Mouse (Mus musculus) embryonic facial prominence, embryonic 10.5 days (tissue): ENCODE results near the gene Macrod2. TPM values are rescaled to one million over a fixed set of nuclear protein-coding genes. Genes with fewer than 3 reads are reported as not detected.

Experiments used
- DNase-seq: peaks from one replicate; pipeline ENCODE4 v3.0.0-alpha.2; 2017; ENCODE audit warnings: low spot score
- H3K27ac ChIP-seq: fragments of 300-500 bp; sonication (generic); replicated peaks from 2 replicates; pipeline ENCODE4 v1.5.1; 2016; ENCODE audit warnings: mild to moderate bottlenecking
- H3K27me3 ChIP-seq: fragments of 300-500 bp; sonication (generic); replicated peaks from 2 replicates; pipeline ENCODE4 v1.6.1; 2016; ENCODE audit warnings: low read depth, mild to moderate bottlenecking; ENCODE audit not compliant: poor library complexity, severe bottlenecking
- H3K36me3 ChIP-seq: fragments of 300-500 bp; sonication (generic); replicated peaks from 2 replicates; pipeline ENCODE4 v1.6.1; 2016; ENCODE audit warnings: mild to moderate bottlenecking, moderate library complexity
- H3K4me1 ChIP-seq: fragments of 300-500 bp; sonication (generic); 2 replicates; pipeline ENCODE4 v1.6.1; 2016
- H3K4me3 ChIP-seq: fragments of 300-500 bp; sonication (generic); 2 replicates; pipeline ENCODE4 v1.5.1; 2016; ENCODE audit warnings: mild to moderate bottlenecking, moderate library complexity
- H3K9me3 ChIP-seq: fragments of 300-500 bp; sonication (generic); 2 replicates; pipeline ENCODE4 v1.6.1; 2016; ENCODE audit warnings: mild to moderate bottlenecking
- WGBS: fragments of 180-500 bp; shearing (Covaris S2); methylation state at CpG from one replicate; pipeline ENCODE4 v1.1.7; 2016; 5-methylcytosine and 5-hydroxymethylcytosine counted together
- polyA plus RNA-seq: library from polyadenylated mRNA; unstranded; fragments of >200 nt; fragmentation: Nextera tagmentation; extraction: Ambion mirVana; gene quantifications from 2 replicates; pipeline ENCODE4 v1.2.1, GENCODE M21; 2016

The Macrod2 gene
- polyA plus RNA-seq, 1 experiment from 2014 or later: 25.8 TPM

- H3K27ac ChIP-seq: no peak overlapping the region
- H3K4me3 ChIP-seq: no peak overlapping the region
- no peaks in the 10 kb centered on the region for H3K36me3 ChIP-seq
- DNase-seq: peak; percentile 10
- H3K27me3 ChIP-seq: no peaks in the 10 kb centered on the region
- 79% methylated on average over 3 of the region's 3 CpGs for WGBS
- no peaks in the 10 kb centered on the region for H3K9me3 ChIP-seq
- H3K4me1 ChIP-seq: peaks cover 4% of the 10 kb centered on the region; the same call in 1 of the 2 replicates
Measured at GRCm38 (mm10) chr2:141091320-141091719, 696.2 kb downstream of the Macrod2 start.

DNA sequence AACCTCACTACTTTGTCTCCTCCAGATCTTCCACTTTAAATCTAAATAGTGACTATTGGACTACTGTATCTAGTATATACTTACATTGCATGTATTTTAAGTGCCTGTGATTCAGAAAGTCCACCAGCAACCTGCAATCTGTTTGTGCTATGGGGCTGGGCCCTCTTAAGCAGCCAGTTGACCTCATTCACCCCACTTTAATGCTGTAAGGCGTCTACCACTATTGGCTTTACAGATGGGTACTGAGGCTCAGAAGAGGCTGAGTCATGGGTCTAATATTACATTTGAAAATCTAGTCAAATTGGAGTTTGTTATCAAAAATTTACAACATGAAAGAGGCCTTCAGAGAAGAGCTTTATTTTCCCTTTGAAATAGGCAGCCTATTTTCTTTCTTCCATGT, 722.5 kb downstream of the Macrod2 start:
- Histone ChIP-seq H3K9me3 (no peaks in the 10 kb centered on the region), H3K36me3 (no peaks in the 10 kb centered on the region), H3K27me3 (no peaks in the 10 kb centered on the region), H3K27ac (no peak overlapping the region), H3K4me3 (no peak overlapping the region), H3K4me1 (no peaks in the 10 kb centered on the region)
- WGBS: 54% methylated on average over 1 of the region's 1 CpGs
- no peak for DNase-seq

DNA sequence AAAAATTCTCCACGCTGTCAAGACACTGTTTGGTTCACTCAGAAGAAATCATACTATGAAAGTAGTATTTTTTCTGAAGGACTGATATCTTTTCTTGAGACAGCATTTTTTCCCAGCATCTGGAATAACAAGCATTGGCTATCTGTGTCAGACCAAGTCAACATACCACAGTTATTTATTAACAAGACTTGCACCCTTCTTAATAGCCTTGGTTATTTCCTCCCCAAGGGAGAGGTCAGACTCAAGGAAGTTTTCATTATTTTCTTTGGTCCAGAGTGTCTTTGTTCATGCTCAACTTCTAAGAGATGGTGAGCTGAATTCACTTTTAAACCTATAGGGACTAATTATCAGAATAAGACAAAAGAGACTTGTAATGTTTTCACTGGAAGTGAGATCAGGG, 728.8 kb downstream of the Macrod2 start:
- Histone ChIP-seq H3K9me3 (no peaks in the 10 kb centered on the region), H3K27ac (no peak overlapping the region), H3K4me3 (no peak overlapping the region), H3K4me1 (peaks cover 6% of the 10 kb centered on the region), H3K27me3 (no peaks in the 10 kb centered on the region), H3K36me3 (no peaks in the 10 kb centered on the region)
- no peak for DNase-seq
- 84% methylated on average over 1 of the region's 1 CpGs for WGBS

DNA sequence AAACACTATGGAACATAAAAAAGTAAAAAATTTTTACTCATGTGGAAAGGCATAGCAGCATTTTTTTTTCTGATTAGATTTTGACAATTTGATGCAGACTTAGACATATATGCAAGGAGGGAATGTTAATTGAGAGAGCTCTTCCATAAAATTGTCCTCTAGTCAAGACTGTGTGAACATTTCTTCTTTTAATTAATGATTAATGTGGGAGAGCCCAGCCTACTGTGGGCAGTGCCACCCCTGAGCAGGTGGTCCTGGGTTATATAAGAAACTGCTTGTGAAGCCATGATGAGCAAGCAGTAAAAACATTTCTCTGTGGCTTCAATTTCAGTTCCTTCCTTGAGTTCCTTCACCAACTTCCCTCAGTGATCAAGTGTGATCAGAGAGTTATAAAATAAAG, 730.5 kb downstream of the Macrod2 start:
- Histone ChIP-seq H3K4me3 (no peak overlapping the region), H3K36me3 (no peaks in the 10 kb centered on the region), H3K27me3 (no peaks in the 10 kb centered on the region), H3K9me3 (no peaks in the 10 kb centered on the region), H3K4me1 (peaks cover 6% of the 10 kb centered on the region), H3K27ac (no peak overlapping the region)
- DNase-seq: no peak

GRCm38 (mm10) chr2:141142266-141142665, 747.2 kb downstream of the Macrod2 start:
- Histone ChIP-seq H3K36me3 (no peaks in the 10 kb centered on the region), H3K4me3 (no peak overlapping the region), H3K27ac (no peak overlapping the region), H3K27me3 (no peaks in the 10 kb centered on the region), H3K9me3 (no peaks in the 10 kb centered on the region), H3K4me1 (peaks cover 10% of the 10 kb centered on the region)
- WGBS: 40% methylated on average over 2 of the region's 2 CpGs
- no peak for DNase-seq

GRCm38 (mm10) chr2:141152011-141152772, 757.1 kb downstream of the Macrod2 start:
- WGBS: 75% methylated on average over 7 of the region's 7 CpGs
- Histone ChIP-seq H3K4me1 (peaks cover 25% of the 10 kb centered on the region), H3K4me3 (no peak overlapping the region), H3K9me3 (no peaks in the 10 kb centered on the region), H3K27me3 (no peaks in the 10 kb centered on the region), H3K36me3 (no peaks in the 10 kb centered on the region), H3K27ac (no peak overlapping the region)
- DNase-seq: no peak

DNA sequence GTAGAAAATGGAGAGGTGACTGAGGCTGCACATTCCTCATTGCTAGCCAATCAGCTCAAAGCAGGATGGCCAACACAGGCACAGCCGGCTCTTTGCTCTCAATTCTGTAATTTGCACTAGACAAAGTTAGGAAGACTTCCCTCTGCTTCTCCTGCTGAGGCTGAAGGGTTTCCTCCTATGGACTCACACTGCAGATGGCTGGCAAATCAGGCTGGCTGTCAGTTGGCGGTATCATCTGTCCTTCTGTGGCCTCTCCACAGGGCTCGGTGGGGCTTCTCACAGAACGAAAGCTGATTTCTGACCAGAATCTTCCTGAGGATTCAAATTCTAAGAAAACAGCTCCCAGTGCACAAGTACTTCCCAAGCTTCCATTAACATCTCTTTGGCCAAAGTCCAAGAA, 760.9 kb downstream of the Macrod2 start:
- no peaks in the 10 kb centered on the region for H3K27me3 ChIP-seq
- H3K4me1 ChIP-seq: peaks cover 29% of the 10 kb centered on the region
- DNase-seq: no peak
- H3K27ac ChIP-seq: 0 out of 2 replicates have a peak overlapping the region, but pooled peaks have one; percentile 10
- WGBS: 66% methylated on average over 4 of the region's 4 CpGs
- H3K9me3 ChIP-seq: no peaks in the 10 kb centered on the region
- H3K36me3 ChIP-seq: no peaks in the 10 kb centered on the region
- no peak overlapping the region for H3K4me3 ChIP-seq

- WGBS: 58% methylated on average over 7 of the region's 7 CpGs
- H3K27me3 ChIP-seq: no peaks in the 10 kb centered on the region
- no peaks in the 10 kb centered on the region for H3K36me3 ChIP-seq
- no peak for DNase-seq
- H3K27ac ChIP-seq: no peak overlapping the region
- H3K4me1 ChIP-seq: peaks cover 25% of the 10 kb centered on the region
- no peaks in the 10 kb centered on the region for H3K9me3 ChIP-seq
- H3K4me3 ChIP-seq: no peak overlapping the region
Measured at GRCm38 (mm10) chr2:141156979-141157593, 762.0 kb downstream of the Macrod2 start.

DNA sequence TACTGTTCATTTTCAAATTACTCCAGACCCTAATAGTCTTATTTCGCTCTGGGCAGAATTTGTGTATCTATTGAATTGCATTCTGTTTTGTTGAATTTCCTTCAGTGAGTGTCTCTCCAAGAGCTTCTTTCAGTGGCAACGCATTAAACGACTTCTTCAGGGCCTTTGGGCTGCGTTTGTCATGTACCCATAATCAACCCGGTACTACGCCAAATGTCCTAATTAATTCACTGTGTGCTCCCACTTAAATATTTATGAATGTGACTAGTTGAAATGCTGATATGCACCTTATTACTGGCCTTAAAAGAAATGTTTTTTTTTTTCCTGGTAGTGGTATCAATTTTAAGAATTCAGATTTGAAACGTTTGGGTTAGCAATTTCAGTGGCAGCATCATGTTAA, 763.1 kb downstream of the Macrod2 start:
- Histone ChIP-seq H3K27me3 (no peaks in the 10 kb centered on the region), H3K4me1 (peaks cover 25% of the 10 kb centered on the region)
- 65% methylated on average over 7 of the region's 7 CpGs for WGBS

DNA sequence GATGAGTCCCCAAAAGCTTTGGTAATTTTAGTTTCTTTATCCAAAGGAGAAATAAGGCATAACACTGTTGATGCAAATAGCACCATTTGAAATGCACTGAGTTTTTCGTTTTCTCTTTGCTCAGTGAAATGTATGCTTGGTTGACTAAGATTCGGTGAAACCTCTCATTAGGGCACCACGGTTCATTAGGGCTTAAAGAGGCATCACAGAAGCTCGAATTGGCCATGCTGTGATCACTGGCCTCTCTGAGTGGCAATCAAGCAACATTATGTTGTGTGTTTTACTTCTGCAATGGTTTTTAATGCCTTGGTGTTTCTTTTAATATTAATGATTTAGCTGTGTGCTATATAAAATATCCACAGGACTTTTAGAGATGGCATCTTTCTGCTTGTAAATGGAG, 768.8 kb downstream of the Macrod2 start:
- 25% methylated on average over 4 of the region's 4 CpGs for WGBS
- Histone ChIP-seq H3K27me3 (no peaks in the 10 kb centered on the region), H3K4me1 (0 out of 2 replicates have a peak, but pooled peaks cover 4% of the 10 kb centered on the region), H3K36me3 (no peaks in the 10 kb centered on the region), H3K27ac (no peak overlapping the region), H3K4me3 (no peak overlapping the region), H3K9me3 (no peaks in the 10 kb centered on the region)
- DNase-seq: no peak

More for the DNA sequence above, 763.1 kb downstream of the Macrod2 start:
- no peak for DNase-seq
- Histone ChIP-seq H3K36me3 (no peaks in the 10 kb centered on the region), H3K4me3 (no peak overlapping the region), H3K27ac (no peak overlapping the region), H3K9me3 (no peaks in the 10 kb centered on the region)

- Histone ChIP-seq H3K27ac (no peak overlapping the region), H3K9me3 (no peaks in the 10 kb centered on the region), H3K4me3 (no peak overlapping the region), H3K4me1 (peaks cover 12% of the 10 kb centered on the region), H3K27me3 (no peaks in the 10 kb centered on the region), H3K36me3 (no peaks in the 10 kb centered on the region)
- 75% methylated on average over 3 of the region's 3 CpGs for WGBS
- DNase-seq: no peak
Measured at GRCm38 (mm10) chr2:141169586-141169985, 774.5 kb downstream of the Macrod2 start.

- peaks cover 9% of the 10 kb centered on the region for H3K4me1 ChIP-seq
- WGBS: 19% methylated on average over 1 of the region's 1 CpGs
- H3K27me3 ChIP-seq: no peaks in the 10 kb centered on the region
- H3K4me3 ChIP-seq: no peak overlapping the region
- DNase-seq: no peak
- H3K36me3 ChIP-seq: no peaks in the 10 kb centered on the region
- H3K9me3 ChIP-seq: no peaks in the 10 kb centered on the region
- no peak overlapping the region for H3K27ac ChIP-seq
Measured at GRCm38 (mm10) chr2:141173167-141173566, 778.1 kb downstream of the Macrod2 start.

GRCm38 (mm10) chr2:141173607-141174006, 778.5 kb downstream of the Macrod2 start:
- no peaks in the 10 kb centered on the region for H3K36me3 ChIP-seq
- no peaks in the 10 kb centered on the region for H3K27me3 ChIP-seq
- DNase-seq: no peak
- H3K9me3 ChIP-seq: no peaks in the 10 kb centered on the region
- H3K4me3 ChIP-seq: no peak overlapping the region
- 87% methylated on average over 3 of the region's 3 CpGs for WGBS
- peaks cover 9% of the 10 kb centered on the region for H3K4me1 ChIP-seq
- no peak overlapping the region for H3K27ac ChIP-seq
